Mouse (Mus musculus): Measurements from ENCODE around the gene St13. TPM values are rescaled to one million over a fixed set of nuclear protein-coding genes. Genes with fewer than 3 reads are reported as not detected.

Gene St13
- total and polyA plus RNA-seq, 3 experiments, result 192 to 646 (median 208) TPM

DNA sequence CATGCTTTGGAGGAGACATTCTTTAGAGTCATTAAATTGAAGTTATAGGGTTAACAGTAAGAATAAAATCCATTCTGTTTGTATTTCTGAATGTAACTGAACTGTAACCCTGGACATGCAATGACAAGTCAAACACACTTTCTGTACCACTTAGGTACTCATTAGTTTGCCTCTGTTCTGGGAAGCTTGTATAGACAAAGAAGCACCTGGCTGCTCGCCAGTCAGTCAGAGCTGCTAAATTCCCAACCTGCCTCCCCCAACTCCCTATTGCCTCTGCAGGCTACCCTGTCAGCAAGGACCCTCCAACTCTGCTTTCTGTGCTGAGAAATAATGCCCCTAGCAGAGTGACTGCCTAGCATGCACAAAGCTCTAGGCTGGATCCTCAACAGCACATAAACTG lies 49.5 kb downstream of the St13 start:
- H3K4me2 ChIP-seq (ENCODE audit: insufficient read depth, low read depth, poor library complexity, severe bottlenecking), result no peak overlapping the region
- no peak overlapping the region for H3K27ac ChIP-seq (ENCODE audit: insufficient read depth, low read depth)
- DNase-seq (ENCODE audit: extremely low read depth), result no peak
- no peak overlapping the region for H3K9ac ChIP-seq (ENCODE audit: insufficient read depth, low read depth)
- TF ChIP-seq SIN3A (IDR thresholded peaks at IDR 0.05; ENCODE audit: low read length) (no peak), TBP (conservative IDR thresholded peaks at IDR 0.05; ENCODE audit: low read depth, low read length) (no peak), NRF1 (IDR thresholded peaks at IDR 0.05; ENCODE audit: low read depth, low read length) (no peak), TCF12 (IDR thresholded peaks at IDR 0.05; ENCODE audit: low read depth, low read length) (no peak), MAX (IDR thresholded peaks at IDR 0.05; ENCODE audit: low read length) (no peak), EP300 (IDR thresholded peaks at IDR 0.05; ENCODE audit: low read length) (no peak), E2F4 (IDR thresholded peaks at IDR 0.05; ENCODE audit: insufficient replicate concordance, low read depth, low read length) (no peak), USF2 (conservative IDR thresholded peaks at IDR 0.05; ENCODE audit: low read depth, low read length) (no peak), CHD1 (IDR thresholded peaks at IDR 0.05; ENCODE audit: low read depth, low read length) (no peak), ELF1 (IDR thresholded peaks at IDR 0.05; ENCODE audit: low read depth, low read length) (no peak), ETS1 (conservative IDR thresholded peaks at IDR 0.05; ENCODE audit: low read depth, low read length) (no peak), USF1 (IDR thresholded peaks at IDR 0.05; ENCODE audit: low read depth, low read length) (no peak)
- peaks cover 6% of the 10 kb centered on the region; the same call in 1 of the 2 replicates for H3K79me2 ChIP-seq (replicated peaks; ENCODE audit: control insufficient read depth, extremely low read depth, insufficient read depth, poor library complexity, severe bottlenecking)
- H3K4me1 ChIP-seq (ENCODE audit: control insufficient read depth in 1 of 2, insufficient read depth in 2 of 2), result peaks cover 0 to 7% of the 10 kb centered on the region in 2 experiments; a peak in 1 of 4 replicates
- dilution Hi-C loops (cut with MboI; ENCODE audit: extremely low pct_ligation_motif_present, extremely low pct_unique_long_range_greater_than_20kb, low sequenced_read_pairs), result no loop called here
- H3K27me3 ChIP-seq (replicated peaks), result no peaks in the 10 kb centered on the region
- no peaks in the 10 kb centered on the region for H3K9me3 ChIP-seq (replicated peaks; ENCODE audit: low read length)
- peaks cover 3 to 44% of the 10 kb centered on the region in 2 experiments for H3K36me3 ChIP-seq (replicated peaks in 1 of 2; ENCODE audit: control insufficient read depth in 1 of 2, insufficient read depth in 1 of 2, low read length in 1 of 2)
- in situ Hi-C loops (cut with MboI; ENCODE audit: low pct_ligation_motif_present, low pct_unique_long_range_greater_than_20kb, low sequenced_read_pairs), result no loop called here
- H3K4me3 ChIP-seq (replicated peaks in 1 of 3; ENCODE audit: low read depth in 2 of 3, low read length in 2 of 3, poor library complexity in 1 of 3), result no peak overlapping the region

GRCm38 (mm10) chr15:81348366-81348765 lies 51.5 kb downstream of the St13 start:
- no peak overlapping the region for H3K9ac ChIP-seq (ENCODE audit: insufficient read depth, low read depth)
- dilution Hi-C loops (cut with MboI; ENCODE audit: extremely low pct_ligation_motif_present, extremely low pct_unique_long_range_greater_than_20kb, low sequenced_read_pairs), result no loop called here
- no peak overlapping the region for H3K4me2 ChIP-seq (ENCODE audit: insufficient read depth, low read depth, poor library complexity, severe bottlenecking)
- TF ChIP-seq ZNF384 (IDR thresholded peaks at IDR 0.05; ENCODE audit: low read depth, low read length) (no peak), USF1 (IDR thresholded peaks at IDR 0.05; ENCODE audit: low read depth, low read length) (no peak), POLR2AphosphoS2 (IDR thresholded peaks at IDR 0.05; ENCODE audit: low read depth, low read length) (no peak), ELF1 (IDR thresholded peaks at IDR 0.05; ENCODE audit: low read depth, low read length) (no peak), NELFE (IDR thresholded peaks at IDR 0.05; ENCODE audit: low read depth, low read length) (no peak), NRF1 (IDR thresholded peaks at IDR 0.05; ENCODE audit: low read depth, low read length) (no peak), ETS1 (conservative IDR thresholded peaks at IDR 0.05; ENCODE audit: low read depth, low read length) (no peak), HCFC1 (IDR thresholded peaks at IDR 0.05; ENCODE audit: low read depth, low read length) (no peak), BHLHE40 (IDR thresholded peaks at IDR 0.05; ENCODE audit: low read depth, low read length) (no peak), RAD21 (IDR thresholded peaks at IDR 0.05; ENCODE audit: low read depth, low read length) (no peak), CHD1 (IDR thresholded peaks at IDR 0.05; ENCODE audit: low read depth, low read length) (no peak), MAZ (IDR thresholded peaks at IDR 0.05; ENCODE audit: low read depth, low read length) (no peak), SIN3A (IDR thresholded peaks at IDR 0.05; ENCODE audit: low read length) (no peak)
- no peak overlapping the region for H3K4me3 ChIP-seq (replicated peaks in 1 of 3; ENCODE audit: low read depth in 2 of 3, low read length in 2 of 3, poor library complexity in 1 of 3)
- in situ Hi-C loops (cut with MboI; ENCODE audit: low pct_ligation_motif_present, low pct_unique_long_range_greater_than_20kb, low sequenced_read_pairs), result no loop called here
- H3K36me3 ChIP-seq (replicated peaks in 1 of 2; ENCODE audit: control insufficient read depth in 1 of 2, insufficient read depth in 1 of 2, low read length in 1 of 2), result peaks cover 6 to 54% of the 10 kb centered on the region in 2 experiments
- no peaks in the 10 kb centered on the region for H3K27me3 ChIP-seq (replicated peaks)
- no peak overlapping the region for H3K27ac ChIP-seq (ENCODE audit: insufficient read depth, low read depth)
- no peaks in the 10 kb centered on the region for H3K9me3 ChIP-seq (replicated peaks; ENCODE audit: low read length)
- peaks cover 0 to 5% of the 10 kb centered on the region in 2 experiments; a peak in 1 of 4 replicates for H3K4me1 ChIP-seq (ENCODE audit: control insufficient read depth in 1 of 2, insufficient read depth in 2 of 2)
- H3K79me2 ChIP-seq (replicated peaks; ENCODE audit: control insufficient read depth, extremely low read depth, insufficient read depth, poor library complexity, severe bottlenecking), result peaks cover 6% of the 10 kb centered on the region; the same call in 1 of the 2 replicates
- no peak for DNase-seq (ENCODE audit: extremely low read depth)

All from CH12.LX (cell line).